Mouse (Mus musculus) testis, adult 2 months (tissue): ENCODE measurements around the gene Cmip. TPM values are rescaled to one million over a fixed set of nuclear protein-coding genes. Genes with fewer than 3 reads are reported as not detected.
A peak's percentile ranks its signal among the peaks of the same experiment; 100 is the strongest.

ENCODE experiments used
- H3K27ac ChIP-seq: fragments of 200-500 bp; 2 replicates; pipeline ENCODE4 v1.5.1; 2012; ENCODE audit warnings: low read depth, low read length; ENCODE audit not compliant: control insufficient read depth, insufficient read depth
- H3K27me3 ChIP-seq: fragments of 200-500 bp; 2 replicates; pipeline ENCODE4 v1.6.1; 2012; ENCODE audit warnings: mild to moderate bottlenecking, low read length, moderate library complexity; ENCODE audit not compliant: control insufficient read depth, insufficient read depth
- H3K36me3 ChIP-seq: fragments of 200-500 bp; 2 replicates; pipeline ENCODE4 v1.6.1; 2012; ENCODE audit warnings: mild to moderate bottlenecking, low read length; ENCODE audit not compliant: control insufficient read depth, insufficient read depth
- H3K4me1 ChIP-seq: fragments of 200-500 bp; 2 replicates; pipeline ENCODE4 v1.6.1; 2012; ENCODE audit warnings: low read length; ENCODE audit not compliant: control insufficient read depth, insufficient read depth
- H3K4me3 ChIP-seq: fragments of 200-500 bp; 2 replicates; pipeline ENCODE4 v1.5.1; 2012; ENCODE audit warnings: low read depth, mild to moderate bottlenecking, low read length, moderate library complexity, mixed read lengths; ENCODE audit not compliant: control insufficient read depth
- CTCF ChIP-seq: fragments of 200-500 bp; IDR thresholded peaks from 2 replicates; pipeline ENCODE4 v1.5.1; 2012; ENCODE audit warnings: low read depth, mild to moderate bottlenecking, inconsistent platforms, low read length, moderate library complexity; ENCODE audit not compliant: control insufficient read depth, insufficient read depth, insufficient replicate concordance
- POLR2A ChIP-seq: fragments of 200-500 bp; IDR thresholded peaks from 2 replicates; pipeline ENCODE4 v1.6.1; 2012; ENCODE audit warnings: low read depth, mild to moderate bottlenecking, inconsistent platforms, low read length, moderate library complexity; ENCODE audit not compliant: control insufficient read depth
- polyA plus RNA-seq: library from polyadenylated mRNA; depleted of rRNA; stranded (reverse); fragments of >200 nt; gene quantifications from 2 replicates; pipeline ENCODE4 v1.2.3, GENCODE M21; 2012

Gene Cmip
- polyA plus RNA-seq, 1 experiment = 10.5 TPM

DNA sequence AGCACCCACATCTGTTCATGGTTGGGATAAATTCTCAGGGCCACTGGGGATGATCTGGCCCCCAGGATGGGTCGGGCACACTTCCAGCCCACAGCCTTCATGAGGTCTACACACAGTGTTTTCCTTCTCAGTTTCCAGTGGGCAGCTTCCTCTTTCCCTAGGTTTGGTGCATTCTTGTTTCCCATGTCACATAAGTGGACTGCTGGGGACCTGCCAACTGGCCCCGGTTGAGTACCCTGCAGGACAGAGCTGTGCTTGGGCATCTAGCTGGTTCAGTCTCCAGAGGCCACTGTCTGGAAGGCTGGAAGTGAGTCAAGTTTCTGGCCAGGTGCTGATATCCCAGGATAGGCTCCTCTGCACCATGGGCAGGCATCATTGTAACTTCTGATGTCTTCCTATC is 29.5 kb upstream of the Cmip start:
- TF ChIP-seq CTCF = no peak
- no peak for TF ChIP-seq POLR2A
- Histone ChIP-seq H3K4me3 (no peak overlapping the region), H3K36me3 (no peaks in the 10 kb centered on the region), H3K27ac (no peak overlapping the region), H3K4me1 (peaks cover 2% of the 10 kb centered on the region; the same call in 1 of the 2 replicates), H3K27me3 (no peaks in the 10 kb centered on the region)

DNA sequence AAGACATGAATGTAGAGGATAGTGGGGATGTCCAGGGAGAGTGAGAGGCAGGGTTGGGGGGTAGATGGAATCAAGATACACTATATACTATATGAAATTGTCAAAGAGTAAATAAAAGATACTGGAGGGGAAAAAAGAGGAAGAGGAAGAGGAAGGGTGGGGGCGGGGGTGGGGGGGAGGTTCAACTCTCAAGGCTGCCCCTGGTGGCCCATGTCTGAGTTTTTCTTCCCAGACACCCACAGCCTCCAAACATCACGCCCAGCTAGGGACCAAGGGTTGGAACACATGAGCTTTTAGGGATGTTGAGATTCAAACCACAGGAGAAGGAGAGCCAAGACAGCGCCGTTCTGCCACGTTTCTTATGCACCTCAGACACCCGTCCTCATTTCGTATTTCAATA is 23.7 kb upstream of the Cmip start:
- H3K27ac ChIP-seq = no peak overlapping the region
- no peaks in the 10 kb centered on the region for H3K36me3 ChIP-seq
- peaks cover 2% of the 10 kb centered on the region; the same call in 1 of the 2 replicates for H3K4me1 ChIP-seq
- H3K27me3 ChIP-seq = no peaks in the 10 kb centered on the region
- H3K4me3 ChIP-seq = no peak overlapping the region
- TF ChIP-seq CTCF (no peak), POLR2A (no peak)

DNA sequence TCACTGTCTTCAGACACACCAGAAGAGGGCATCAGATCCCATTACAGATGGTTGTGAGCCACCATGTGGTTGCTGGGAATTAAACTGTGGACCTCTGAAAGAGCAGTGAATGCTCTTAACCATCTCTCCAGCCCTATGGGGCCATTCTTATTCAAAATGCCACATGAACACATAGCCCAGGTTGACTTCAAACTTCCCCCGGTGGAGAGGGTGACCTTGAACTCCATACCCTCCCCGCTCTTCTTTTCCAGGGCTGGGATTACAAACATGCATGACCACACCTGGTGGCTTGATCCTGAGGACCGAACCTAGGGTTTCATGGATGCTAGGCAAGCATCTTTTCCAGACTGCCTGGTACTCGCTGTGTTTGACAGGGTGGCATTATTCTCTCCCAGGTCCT is 20.3 kb upstream of the Cmip start:
- no peak for TF ChIP-seq CTCF
- no peak for TF ChIP-seq POLR2A
- Histone ChIP-seq H3K27ac (no peak overlapping the region), H3K4me1 (peaks cover 2% of the 10 kb centered on the region; the same call in 1 of the 2 replicates), H3K27me3 (no peaks in the 10 kb centered on the region), H3K36me3 (no peaks in the 10 kb centered on the region), H3K4me3 (no peak overlapping the region)

DNA sequence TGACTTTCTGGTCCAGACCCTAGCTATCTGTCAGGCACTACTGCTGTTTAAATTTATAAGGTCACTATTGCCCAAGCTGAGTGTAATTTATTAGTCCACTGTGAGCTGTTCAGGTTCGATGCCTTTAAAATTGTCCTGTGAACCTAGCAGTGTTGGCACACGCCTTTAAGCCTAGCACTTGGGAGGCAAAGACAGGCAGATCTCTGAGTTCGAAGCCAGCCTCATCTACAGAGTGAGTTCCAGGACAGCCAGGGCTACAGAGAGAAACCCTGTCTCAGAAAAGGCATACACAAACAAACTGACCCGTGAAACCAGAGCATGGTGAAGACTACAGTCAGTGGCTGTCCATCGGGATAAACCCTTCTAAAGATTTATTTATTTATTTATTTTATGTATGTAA is 16.5 kb upstream of the Cmip start:
- H3K27me3 ChIP-seq = no peaks in the 10 kb centered on the region
- no peak overlapping the region for H3K27ac ChIP-seq
- H3K4me3 ChIP-seq = peak overlapping the region; percentile 25; the same call in 1 of the 2 replicates
- no peak for TF ChIP-seq POLR2A
- TF ChIP-seq CTCF = no peak
- H3K36me3 ChIP-seq = no peaks in the 10 kb centered on the region
- peaks cover 2% of the 10 kb centered on the region; the same call in 1 of the 2 replicates for H3K4me1 ChIP-seq

DNA sequence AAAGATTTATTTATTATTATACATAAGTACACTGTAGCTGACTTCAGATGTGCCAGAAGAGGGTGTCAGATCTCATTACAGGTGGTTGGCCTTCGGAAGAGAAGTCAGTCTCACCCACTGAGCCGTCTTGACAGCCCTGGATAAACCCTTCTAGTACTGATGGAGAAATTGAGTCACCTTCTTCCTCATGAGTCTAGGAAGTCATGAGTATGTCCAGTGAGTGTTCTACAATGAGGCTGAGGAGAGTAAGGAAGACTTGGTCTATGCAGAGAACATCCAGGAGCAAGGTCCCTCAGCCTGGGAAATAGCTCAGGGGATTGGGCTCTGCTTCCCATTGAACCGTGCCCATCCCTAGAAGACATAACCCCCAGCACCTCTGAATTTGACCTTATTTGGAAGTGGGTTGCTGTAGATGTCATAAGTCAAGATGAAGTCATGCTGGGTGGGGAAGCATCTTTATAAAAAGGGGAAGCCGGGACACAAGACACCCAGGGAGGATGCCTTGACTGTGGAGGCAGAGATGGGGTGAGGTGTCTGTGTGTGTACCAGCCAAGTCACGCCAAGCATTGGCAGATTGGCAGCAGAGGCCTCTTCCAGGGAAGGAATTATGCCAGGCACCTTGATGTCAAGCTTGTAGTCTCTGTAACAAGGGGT is 15.9 kb upstream of the Cmip start:
- Histone ChIP-seq H3K27ac (no peak overlapping the region), H3K36me3 (no peaks in the 10 kb centered on the region), H3K4me1 (peaks cover 2% of the 10 kb centered on the region; the same call in 1 of the 2 replicates), H3K27me3 (no peaks in the 10 kb centered on the region), H3K4me3 (peak overlapping the region; percentile 67)
- 0 out of 2 replicates have a peak, but pooled peaks have one; percentile 28 for TF ChIP-seq POLR2A
- no peak for TF ChIP-seq CTCF

DNA sequence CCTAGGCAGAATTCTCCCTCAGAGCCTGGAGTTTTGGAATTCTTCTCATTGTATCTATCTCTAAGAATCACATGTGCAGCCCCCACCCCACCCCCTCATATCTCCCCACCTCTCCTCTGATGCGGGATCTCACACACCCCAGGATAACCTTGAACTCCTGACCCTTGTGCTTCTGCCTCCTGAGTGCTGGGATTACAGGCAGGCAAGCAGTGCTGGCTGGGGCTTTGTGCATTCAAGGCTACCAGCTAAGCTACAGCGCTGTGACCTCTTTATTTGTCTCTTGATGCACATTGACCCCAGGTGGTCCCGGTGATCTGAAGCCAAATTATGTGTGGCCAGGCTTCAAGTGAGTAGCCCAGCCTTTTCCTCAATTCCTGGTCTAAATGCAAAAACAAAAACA is 15.0 kb upstream of the Cmip start:
- no peak overlapping the region for H3K4me3 ChIP-seq
- no peak for TF ChIP-seq POLR2A
- no peak for TF ChIP-seq CTCF
- no peak overlapping the region for H3K27ac ChIP-seq
- H3K4me1 ChIP-seq = peaks cover 2% of the 10 kb centered on the region; the same call in 1 of the 2 replicates
- no peaks in the 10 kb centered on the region for H3K27me3 ChIP-seq
- no peaks in the 10 kb centered on the region for H3K36me3 ChIP-seq

DNA sequence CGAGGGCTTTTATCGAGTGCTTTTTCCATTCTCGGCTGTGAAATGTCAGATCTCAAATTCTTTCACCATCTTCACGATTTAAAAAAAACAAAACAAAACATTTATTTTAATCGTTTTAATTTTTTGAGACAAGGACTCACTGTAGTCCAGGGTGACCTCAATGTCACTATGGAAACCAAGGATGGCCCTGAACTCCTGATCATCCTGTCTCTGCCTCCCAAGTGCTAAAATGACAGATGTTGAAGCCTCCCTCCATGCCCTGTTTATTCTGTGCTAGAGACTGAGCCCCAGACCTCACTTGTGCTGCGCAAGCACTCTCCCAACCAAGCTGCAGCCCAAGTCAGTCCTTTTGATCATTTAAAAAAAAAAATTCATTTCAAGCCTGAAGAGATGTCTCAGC is 14.6 kb upstream of the Cmip start:
- H3K27ac ChIP-seq = no peak overlapping the region

DNA sequence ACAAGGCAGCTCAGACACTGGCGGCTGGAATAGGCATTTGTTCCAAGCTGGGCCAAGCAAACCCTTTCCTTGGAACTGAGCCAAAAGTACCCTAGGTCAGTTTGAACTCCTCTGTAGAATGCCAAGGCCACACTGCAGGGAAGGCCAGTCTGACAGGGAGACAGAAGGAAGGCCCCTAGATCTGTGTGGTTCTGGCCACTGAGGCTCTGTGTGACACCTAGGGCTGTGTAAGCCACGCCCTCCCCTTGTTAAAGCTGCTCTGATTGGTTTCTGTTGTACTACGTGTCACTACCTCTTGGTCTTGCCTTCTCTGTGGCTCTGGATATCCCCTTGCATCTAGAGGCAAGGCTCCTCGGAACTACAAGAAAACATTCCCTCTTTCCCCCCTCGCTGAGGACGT is 12.3 kb upstream of the Cmip start:
- Histone ChIP-seq H3K4me3 (no peak overlapping the region), H3K27me3 (no peaks in the 10 kb centered on the region), H3K4me1 (no peaks in the 10 kb centered on the region), H3K27ac (no peak overlapping the region), H3K36me3 (no peaks in the 10 kb centered on the region)
- TF ChIP-seq CTCF (no peak), POLR2A (no peak)

More for the DNA sequence above, 14.6 kb upstream of the Cmip start:
- H3K4me3 ChIP-seq = no peak overlapping the region
- no peaks in the 10 kb centered on the region for H3K27me3 ChIP-seq
- H3K36me3 ChIP-seq = no peaks in the 10 kb centered on the region
- TF ChIP-seq POLR2A (no peak), CTCF (no peak)
- peaks cover 2% of the 10 kb centered on the region; the same call in 1 of the 2 replicates for H3K4me1 ChIP-seq
